Mouse (Mus musculus): ENCODE data around the gene Tbcd.

DNA sequence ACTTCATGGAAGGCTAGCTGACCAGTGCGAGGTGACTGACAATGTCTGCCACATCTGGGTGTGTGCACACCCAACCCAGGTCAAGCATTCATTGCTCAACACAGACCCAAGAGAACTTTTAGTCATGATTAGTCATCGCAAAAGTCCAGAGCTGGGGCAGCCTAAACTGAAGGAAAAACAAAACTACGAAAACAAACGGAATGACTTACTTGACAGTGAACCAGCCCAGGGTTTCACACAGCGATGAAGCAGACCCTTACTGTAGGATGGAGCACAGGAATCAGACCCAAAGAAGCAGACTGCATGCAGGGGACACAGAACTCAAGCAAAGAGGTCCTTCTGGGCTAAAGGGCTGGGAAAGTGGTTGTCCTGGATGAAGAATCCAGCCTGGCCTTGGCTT lies 200.2 kb downstream of the Tbcd start:
- TF ChIP-seq CTCF (conservative IDR thresholded peaks at IDR 0.05; ENCODE audit: low read length) (no peak), POU5F1 (IDR thresholded peaks at IDR 0.05; ENCODE audit: borderline replicate concordance, low read length) (no peak)
